Mouse (Mus musculus) E14TG2a.4 (cell line): Measurements from ENCODE around the gene Kif13a.

ENCODE experiments used
- CTCF ChIP-seq: conservative IDR thresholded peaks from 2 replicates; pipeline ENCODE4 v1.5.1; 2014; ENCODE audit warnings: low read length
- POU5F1 ChIP-seq: IDR thresholded peaks from 2 replicates; pipeline ENCODE4 v1.6.1; 2014; ENCODE audit warnings: low read length, borderline replicate concordance

- TF ChIP-seq CTCF (no peak), POU5F1 (no peak)
Observed at GRCm38 (mm10) chr13:46729998-46730397, 199.7 kb downstream of the Kif13a start.
